Mouse (Mus musculus) embryonic fibroblast, embryonic 13.5 days (primary cell): Measurements from ENCODE around the gene Dtl.

Source experiments
- CTCF ChIP-seq: IDR thresholded peaks from 2 replicates; pipeline ENCODE4 v1.5.1; 2011; ENCODE audit warnings: mild to moderate bottlenecking, control low read depth, low read length, moderate library complexity, borderline replicate concordance; ENCODE audit not compliant: insufficient read depth
- POLR2A ChIP-seq: IDR thresholded peaks from 2 replicates; pipeline ENCODE4 v1.6.1; 2011; ENCODE audit warnings: low read depth, mild to moderate bottlenecking, control low read depth, low read length, moderate library complexity

DNA sequence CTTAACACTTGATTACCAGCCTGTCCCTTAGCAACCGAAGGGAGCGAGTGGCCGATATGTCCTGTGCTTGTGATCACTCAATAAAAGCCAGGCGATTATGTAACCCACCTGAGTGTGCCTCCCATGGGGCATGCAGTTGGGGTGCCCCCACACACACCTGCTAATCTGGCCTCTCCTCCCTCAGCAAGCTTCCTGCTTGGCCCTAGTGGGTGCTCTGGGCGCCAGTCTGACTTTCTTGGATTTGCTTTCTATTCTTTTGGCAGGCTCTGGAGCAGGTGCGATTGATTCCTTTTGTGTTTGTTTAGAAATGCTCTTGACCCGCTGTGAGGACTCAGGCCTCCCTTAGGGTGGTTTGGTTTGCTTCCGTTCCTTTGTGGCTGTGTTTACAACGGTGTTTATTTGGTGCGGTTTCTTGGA, 80.3 kb downstream of the Dtl start:
- TF ChIP-seq POLR2A (no peak), CTCF (no peak)
